Mouse (Mus musculus): ENCODE data around the gene Gm21987. TPM values are rescaled to one million over a fixed set of nuclear protein-coding genes. Genes with fewer than 3 reads are reported as not detected.

Gene Gm21987
- total and polyA plus RNA-seq, 3 experiments, result 0.93 TPM; not detected in 2

- DNase-seq, result no peak
These were observed 3.0 kb downstream of the Gm21987 start for GRCm38 (mm10) chr16:38349881-38350280.

GRCm38 (mm10) chr16:38350361-38350855, 3.6 kb downstream of the Gm21987 start:
- DNase-seq, result no peak

- no peak for DNase-seq
These were observed 4.1 kb downstream of the Gm21987 start for GRCm38 (mm10) chr16:38350939-38351338.

- DNase-seq, result peak; percentile 51
These were observed 5.2 kb downstream of the Gm21987 start for GRCm38 (mm10) chr16:38352031-38352430.

GRCm38 (mm10) chr16:38352851-38353250, 6.0 kb downstream of the Gm21987 start:
- DNase-seq, result no peak

GRCm38 (mm10) chr16:38353642-38354041, 6.8 kb downstream of the Gm21987 start:
- DNase-seq, result no peak

- no peak for DNase-seq
These were observed 7.5 kb downstream of the Gm21987 start for GRCm38 (mm10) chr16:38354185-38354913.

GRCm38 (mm10) chr16:38358256-38358812, 11.5 kb downstream of the Gm21987 start:
- DNase-seq, result no peak

GRCm38 (mm10) chr16:38359241-38359640, 12.4 kb downstream of the Gm21987 start:
- no peak for DNase-seq

- DNase-seq, result no peak
These were observed 13.0 kb downstream of the Gm21987 start for GRCm38 (mm10) chr16:38359857-38360256.

GRCm38 (mm10) chr16:38360317-38360716, 13.5 kb downstream of the Gm21987 start:
- DNase-seq, result no peak

GRCm38 (mm10) chr16:38361933-38362332, 15.1 kb downstream of the Gm21987 start, which contains the start of gene Popdc2:
Gene Popdc2 (plus strand): TSS chr16:38362209.
- no peak for DNase-seq

- no peak for DNase-seq
These were observed 15.8 kb downstream of the Gm21987 start for GRCm38 (mm10) chr16:38362493-38363255.

- DNase-seq, result no peak
These were observed 16.4 kb downstream of the Gm21987 start for GRCm38 (mm10) chr16:38363256-38363595.

GRCm38 (mm10) chr16:38363657-38364056, 16.8 kb downstream of the Gm21987 start:
- DNase-seq, result no peak

- no peak for DNase-seq
These were observed 18.6 kb downstream of the Gm21987 start for GRCm38 (mm10) chr16:38365390-38365789.

- no peak for DNase-seq
These were observed 19.4 kb downstream of the Gm21987 start for GRCm38 (mm10) chr16:38366231-38366630.

GRCm38 (mm10) chr16:38368336-38368735, 21.5 kb downstream of the Gm21987 start:
- peak; percentile 23 for DNase-seq

GRCm38 (mm10) chr16:38369000-38369399, 22.2 kb downstream of the Gm21987 start:
- no peak for DNase-seq

GRCm38 (mm10) chr16:38369431-38369830, 22.6 kb downstream of the Gm21987 start:
- DNase-seq, result no peak

- DNase-seq, result no peak
These were observed 23.2 kb downstream of the Gm21987 start for GRCm38 (mm10) chr16:38369992-38370484.

GRCm38 (mm10) chr16:38370633-38371374, 24.0 kb downstream of the Gm21987 start:
- DNase-seq, result no peak

Data from adrenal gland, adult 2 months (tissue).